Mouse (Mus musculus): Measurements from ENCODE around the gene Nup93.
A peak's percentile ranks its signal among the peaks of the same experiment; 100 is the strongest.
"Not testable (repeated sequence)": the region's sequence is repeated elsewhere in the genome, so short reads cannot be mapped to it uniquely, and the experiment has no call there.

Nup93 gene

DNA sequence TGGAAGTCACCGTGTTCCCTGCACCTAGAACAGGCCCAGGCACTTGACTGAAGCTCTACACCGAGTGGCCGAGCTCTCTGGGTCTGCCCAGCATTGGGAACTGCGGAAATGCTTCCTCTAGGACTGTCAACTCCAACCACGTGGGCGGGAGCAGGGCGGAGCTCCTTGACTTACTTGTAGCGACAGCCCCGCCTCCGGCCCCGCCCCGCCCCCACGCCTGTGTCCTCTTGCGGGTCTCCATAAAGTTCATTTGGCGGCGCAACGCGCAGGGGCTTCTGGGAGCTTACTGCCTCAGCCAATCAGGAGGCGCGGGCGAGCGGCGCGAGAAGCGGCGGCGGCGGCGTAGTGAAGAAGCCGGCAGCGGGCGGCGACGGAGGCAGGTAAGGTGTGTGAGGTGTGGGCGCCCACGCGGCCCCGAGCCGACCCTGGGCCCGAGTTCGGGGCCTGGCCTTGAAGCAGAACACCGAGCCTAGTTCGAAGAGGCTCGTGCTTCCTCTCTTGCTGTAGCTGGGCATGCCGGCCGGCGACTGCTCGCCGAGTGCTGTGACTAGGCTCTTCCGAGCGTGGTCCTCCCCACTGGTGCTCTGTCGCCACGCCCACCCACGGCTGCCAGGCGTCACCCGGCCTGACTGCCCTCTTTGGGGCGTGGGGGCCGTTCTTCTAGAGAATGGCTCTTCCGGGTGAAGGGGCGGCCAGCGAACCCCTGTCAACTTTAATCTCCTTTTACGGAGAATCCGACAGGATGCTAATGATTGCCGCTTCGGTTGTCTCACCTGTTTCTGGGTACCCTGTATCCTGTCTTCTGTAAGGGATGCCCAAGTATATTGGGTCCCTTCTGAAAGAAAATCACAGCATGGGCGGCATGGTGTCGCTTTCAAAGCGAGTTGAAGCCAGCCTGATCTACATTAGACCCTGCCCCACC is at the start of gene Nup93:
TSS of gene Nup93 (plus strand) at position 313 of the 922 bp plus-strand sequence.
- ATAC-seq (ENCODE audit: insufficient number of reproducible peaks, low FRiP score, low TSS enrichment) = peak; percentile 90

DNA sequence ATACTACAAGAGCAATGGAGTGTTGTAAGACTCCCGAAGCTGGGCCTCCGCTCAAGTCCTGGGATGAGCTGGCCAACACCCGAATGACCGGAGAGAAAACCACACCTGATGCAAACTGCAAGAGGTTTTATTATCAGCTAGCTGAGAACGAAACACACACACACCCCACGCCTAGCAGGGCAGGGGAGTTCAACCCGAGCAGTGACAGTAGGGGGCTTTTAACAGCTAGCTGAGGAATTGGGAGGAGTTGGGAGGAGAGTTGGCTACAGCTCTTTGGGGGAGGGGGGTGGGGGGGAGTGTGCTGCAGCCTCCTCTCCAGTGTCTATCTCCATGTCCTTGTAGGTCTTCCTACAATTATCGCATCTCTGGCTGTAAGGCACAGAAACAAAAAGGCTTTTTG is 48.6 kb upstream of the Nup93 start:
- not testable (repeated sequence) for ATAC-seq (ENCODE audit: insufficient number of reproducible peaks, low FRiP score, low TSS enrichment)

DNA sequence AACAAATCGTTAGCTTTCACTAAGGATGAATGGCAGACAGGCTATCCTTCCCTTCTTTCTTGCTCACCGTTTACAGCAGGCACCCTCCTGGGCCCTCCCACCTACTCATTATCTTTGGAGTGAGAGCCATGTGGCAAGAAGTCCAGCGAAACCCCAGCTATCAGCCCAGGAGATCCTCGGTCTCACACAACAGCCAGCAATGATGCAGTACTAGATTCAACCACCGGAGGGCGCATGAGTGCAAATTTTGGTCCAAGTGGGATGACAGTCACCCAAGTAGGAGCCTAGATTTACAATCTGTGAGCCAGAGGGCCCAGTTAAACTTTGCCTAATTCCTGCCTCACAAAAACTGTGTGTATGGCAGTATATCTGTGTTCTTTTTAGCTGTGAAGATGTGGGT is 47.1 kb upstream of the Nup93 start:
- ATAC-seq (ENCODE audit: insufficient number of reproducible peaks, low FRiP score, low TSS enrichment) = peak; percentile 77

DNA sequence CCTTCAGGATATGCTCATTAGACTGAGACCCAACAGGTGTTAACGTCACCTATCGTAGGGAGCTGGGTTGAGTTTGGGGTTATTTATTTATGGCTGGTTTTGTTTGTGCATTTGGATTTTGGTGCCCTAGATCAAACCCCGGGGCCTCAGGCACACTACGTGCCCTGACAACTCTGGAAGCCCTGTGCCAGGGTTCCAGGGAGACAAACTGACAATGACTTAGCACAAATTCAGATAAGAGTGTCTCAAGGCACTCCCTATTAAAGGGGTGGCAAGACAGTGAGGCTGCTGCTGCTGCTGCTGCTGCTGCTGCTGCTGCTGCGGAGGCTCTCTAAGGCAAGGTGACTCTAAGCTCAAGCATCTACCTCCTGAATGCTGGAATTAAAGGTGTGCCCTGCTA is 44.8 kb upstream of the Nup93 start:
- ATAC-seq (ENCODE audit: insufficient number of reproducible peaks, low FRiP score, low TSS enrichment) = no peak

DNA sequence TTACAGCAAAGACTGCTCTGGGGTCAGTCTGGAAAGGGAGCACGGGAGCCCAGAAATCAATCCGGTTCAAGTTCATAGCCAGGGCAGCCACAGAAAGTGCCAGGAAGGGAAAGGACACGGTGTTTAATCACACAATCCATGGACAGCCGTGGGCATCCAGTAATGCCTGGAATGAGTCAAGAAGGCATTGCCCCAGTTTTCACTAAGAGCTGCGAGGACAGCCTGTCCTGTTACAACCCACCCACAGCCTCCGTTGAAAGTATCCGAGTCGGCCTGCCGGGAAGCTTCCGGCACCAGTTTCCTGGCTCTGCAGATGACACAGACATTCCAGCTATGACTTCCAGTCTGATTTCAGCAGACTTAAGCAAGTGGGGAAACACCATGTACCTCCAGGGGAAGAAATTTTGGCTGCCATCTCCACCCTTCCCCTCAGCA is 43.0 kb upstream of the Nup93 start:
- ATAC-seq (ENCODE audit: insufficient number of reproducible peaks, low FRiP score, low TSS enrichment) = no peak

DNA sequence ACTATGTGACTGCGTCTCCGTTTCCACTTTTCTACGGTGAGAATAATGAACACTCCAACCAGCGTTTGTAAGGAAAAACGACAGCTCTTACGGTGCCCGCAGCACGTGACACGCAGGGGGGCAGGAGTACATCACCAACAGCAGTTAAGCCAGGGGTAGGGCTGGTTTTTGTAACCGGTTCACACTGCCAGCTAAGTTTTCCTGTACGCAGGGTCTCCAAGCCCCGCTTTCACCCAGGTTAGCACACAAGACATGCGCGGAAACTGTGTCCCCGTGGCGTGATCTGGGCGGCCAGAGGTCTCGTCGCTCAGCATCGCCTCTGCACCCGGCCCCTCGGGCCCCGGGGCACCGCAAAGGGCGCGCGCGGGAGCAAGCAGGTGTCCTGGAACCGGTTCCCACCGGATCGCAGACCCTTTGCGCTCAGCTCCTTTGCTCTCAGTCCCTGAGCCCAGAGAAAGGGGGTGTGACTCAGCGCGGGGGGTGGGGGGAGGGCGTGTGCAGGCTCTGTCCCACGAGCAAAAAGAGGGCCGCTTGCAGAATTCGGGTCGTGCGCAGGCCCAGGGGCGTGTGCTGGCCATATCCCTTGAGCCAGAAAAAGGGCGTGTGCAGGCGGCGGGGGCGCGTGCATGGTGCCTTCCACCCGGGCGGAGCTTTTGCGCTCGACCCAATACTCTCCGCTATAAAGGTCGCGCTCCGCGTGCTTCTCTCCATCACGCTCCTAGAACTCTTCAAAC is 42.1 kb upstream of the Nup93 start, which contains the start of gene Mt2:
TSS of gene Mt2 (plus strand) at position 590 of the 734 bp plus-strand sequence.
- peak; percentile 52; the same call in 1 of the 2 replicates for ATAC-seq (ENCODE audit: insufficient number of reproducible peaks, low FRiP score, low TSS enrichment)

DNA sequence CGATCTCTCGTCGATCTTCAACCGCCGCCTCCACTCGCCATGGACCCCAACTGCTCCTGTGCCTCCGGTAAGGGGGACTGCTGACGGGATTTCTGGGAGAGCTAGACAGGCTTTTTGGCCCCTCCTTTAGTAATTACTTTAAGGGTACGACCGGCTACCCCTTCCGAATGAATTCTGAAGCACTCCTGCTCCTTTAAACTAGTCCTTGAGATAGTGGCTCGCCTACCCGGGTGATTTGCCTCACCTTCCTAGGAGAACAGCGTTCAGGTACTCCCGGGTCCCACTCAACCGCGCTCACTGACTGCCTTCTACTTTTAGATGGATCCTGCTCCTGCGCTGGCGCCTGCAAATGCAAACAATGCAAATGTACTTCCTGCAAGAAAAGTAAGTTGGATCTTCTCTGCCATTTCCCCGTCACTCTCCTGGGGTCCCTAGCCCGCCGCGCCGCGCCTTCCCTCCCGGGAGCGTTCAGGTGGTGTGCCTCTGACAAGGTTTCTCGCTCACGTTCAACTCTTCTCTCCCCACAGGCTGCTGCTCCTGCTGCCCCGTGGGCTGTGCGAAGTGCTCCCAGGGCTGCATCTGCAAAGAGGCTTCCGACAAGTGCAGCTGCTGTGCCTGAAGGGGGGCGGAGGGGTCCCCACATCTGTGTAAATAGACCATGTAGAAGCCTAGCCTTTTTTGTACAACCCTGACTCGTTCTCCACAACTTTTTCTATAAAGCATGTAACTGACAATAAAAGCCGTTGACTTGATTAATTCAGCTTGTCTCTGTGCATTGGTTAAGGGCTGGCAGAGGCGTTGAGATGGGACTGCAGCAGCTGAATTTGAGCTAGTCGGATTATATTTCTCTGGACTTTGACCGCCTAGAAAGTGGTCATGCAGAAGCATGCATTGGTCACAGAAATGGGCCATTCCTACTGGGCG is 41.3 kb upstream of the Nup93 start:
- no peak for ATAC-seq (ENCODE audit: insufficient number of reproducible peaks, low FRiP score, low TSS enrichment)

DNA sequence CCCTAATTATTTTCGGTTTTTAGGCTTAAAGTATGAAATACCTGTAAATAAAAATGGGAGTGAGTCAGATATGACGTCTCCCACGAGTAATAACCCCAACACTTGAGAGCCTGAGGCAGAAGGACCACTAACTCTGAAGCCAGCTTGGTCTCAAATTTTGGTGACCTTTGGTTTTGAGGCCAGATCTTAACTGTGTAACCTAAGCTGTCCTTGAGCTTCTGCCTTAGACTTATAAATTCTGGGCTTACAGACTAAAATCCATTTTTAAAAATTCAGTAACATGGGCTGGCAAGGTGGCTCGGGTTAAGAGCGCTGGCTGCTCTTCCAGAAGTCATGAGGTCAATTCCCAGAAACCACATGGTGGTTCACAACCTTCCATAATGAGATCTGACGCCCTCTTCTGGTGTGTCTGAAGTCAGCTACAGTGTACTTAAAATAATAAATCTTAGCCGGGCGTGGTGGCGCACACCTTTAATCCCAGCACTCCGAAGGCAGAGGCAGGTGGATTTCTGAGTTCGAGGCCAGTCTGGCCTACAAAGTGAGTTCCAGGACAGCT is 40.4 kb upstream of the Nup93 start:
- ATAC-seq (ENCODE audit: insufficient number of reproducible peaks, low FRiP score, low TSS enrichment) = no peak

DNA sequence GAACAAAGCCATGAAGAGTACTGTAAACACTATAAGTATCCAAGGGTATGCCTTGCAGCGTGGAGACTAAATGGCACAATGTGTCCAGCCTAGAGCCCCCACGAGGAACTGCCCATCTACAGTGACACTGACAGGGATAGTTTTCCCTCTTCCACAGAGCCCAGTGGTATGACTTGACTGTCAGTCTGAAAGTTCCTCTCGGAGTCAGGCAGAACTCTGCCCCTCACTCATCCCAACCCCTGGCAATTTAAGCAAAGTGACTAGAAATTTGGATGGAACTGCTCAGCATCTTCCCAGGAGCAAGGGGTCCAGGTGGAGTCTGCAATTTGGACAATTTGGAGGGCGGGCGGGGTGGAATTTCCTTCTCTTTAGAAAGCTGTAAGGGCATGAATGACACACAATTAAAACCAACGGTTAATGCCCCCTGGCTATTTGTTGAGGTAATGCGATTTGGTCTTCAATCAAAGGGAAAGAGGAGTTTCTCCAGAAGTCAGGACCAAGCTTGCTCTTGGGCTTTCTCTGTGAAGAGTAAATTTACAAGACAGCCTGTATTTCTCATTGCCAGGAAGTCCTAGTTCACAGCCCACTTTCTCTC is 39.6 kb upstream of the Nup93 start:
- ATAC-seq (ENCODE audit: insufficient number of reproducible peaks, low FRiP score, low TSS enrichment) = no peak

DNA sequence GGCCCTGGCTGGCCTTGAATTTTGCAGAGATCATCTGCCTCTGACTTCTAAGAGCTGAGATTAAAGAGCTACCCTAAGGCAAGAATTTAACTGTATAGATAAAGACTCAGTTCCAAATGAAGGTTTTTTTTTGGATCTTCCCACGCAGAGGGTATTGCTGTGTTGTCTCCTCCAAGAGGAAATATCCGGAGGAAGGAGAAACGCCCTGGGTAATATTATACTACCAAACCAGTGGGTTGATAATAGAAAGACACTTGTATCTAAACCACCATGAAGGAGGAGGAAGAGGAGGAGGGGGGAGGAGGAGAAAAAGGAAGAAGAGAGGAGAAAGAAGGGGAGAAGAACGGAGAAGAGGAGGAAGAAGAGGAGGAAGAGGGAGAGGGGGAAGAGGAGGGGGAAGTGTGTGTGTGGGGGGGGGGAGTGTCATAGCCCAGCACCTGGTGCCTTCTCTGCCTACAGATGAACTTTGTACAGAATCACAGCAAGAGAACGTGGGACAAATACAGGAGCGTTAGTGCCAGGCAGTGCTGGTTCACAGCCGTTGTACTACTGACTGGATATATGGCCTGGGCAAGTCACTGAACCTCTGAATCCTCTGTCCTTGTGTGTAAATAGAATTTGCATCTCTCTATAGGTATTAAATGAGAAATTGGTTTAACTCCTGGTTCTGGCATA is 36.5 kb upstream of the Nup93 start:
- ATAC-seq (ENCODE audit: insufficient number of reproducible peaks, low FRiP score, low TSS enrichment) = no peak

DNA sequence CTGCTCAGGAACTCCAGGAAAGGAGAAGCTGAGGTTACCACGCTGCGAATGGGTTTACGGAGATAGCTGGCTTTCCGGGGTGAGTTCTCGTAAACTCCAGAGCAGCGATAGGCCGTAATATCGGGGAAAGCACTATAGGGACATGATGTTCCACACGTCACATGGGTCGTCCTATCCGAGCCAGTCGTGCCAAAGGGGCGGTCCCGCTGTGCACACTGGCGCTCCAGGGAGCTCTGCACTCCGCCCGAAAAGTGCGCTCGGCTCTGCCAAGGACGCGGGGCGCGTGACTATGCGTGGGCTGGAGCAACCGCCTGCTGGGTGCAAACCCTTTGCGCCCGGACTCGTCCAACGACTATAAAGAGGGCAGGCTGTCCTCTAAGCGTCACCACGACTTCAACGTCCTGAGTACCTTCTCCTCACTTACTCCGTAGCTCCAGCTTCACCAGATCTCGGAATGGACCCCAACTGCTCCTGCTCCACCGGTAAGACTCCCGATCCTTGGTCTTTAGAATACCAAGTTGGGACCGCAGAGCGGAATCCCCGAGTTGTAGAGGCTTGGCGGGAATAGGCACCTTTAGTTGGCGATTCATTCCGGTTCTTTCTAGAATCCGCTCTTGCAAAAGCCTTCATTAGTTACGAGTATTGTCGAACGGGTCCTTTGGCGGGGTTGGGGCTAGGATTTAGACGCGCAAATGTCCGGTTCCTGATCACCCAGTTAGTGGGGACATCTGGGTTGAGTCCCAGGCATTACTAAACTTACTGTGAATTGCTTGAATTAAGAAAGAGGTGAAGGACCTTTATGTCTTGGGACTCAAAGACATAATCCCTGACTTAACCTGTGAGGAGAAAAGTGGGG is 35.3 kb upstream of the Nup93 start, which contains the start of gene Mt1:
TSS of gene Mt1 (plus strand) at position 226 of the 856 bp plus-strand sequence.
- peak; percentile 59 for ATAC-seq (ENCODE audit: insufficient number of reproducible peaks, low FRiP score, low TSS enrichment)

DNA sequence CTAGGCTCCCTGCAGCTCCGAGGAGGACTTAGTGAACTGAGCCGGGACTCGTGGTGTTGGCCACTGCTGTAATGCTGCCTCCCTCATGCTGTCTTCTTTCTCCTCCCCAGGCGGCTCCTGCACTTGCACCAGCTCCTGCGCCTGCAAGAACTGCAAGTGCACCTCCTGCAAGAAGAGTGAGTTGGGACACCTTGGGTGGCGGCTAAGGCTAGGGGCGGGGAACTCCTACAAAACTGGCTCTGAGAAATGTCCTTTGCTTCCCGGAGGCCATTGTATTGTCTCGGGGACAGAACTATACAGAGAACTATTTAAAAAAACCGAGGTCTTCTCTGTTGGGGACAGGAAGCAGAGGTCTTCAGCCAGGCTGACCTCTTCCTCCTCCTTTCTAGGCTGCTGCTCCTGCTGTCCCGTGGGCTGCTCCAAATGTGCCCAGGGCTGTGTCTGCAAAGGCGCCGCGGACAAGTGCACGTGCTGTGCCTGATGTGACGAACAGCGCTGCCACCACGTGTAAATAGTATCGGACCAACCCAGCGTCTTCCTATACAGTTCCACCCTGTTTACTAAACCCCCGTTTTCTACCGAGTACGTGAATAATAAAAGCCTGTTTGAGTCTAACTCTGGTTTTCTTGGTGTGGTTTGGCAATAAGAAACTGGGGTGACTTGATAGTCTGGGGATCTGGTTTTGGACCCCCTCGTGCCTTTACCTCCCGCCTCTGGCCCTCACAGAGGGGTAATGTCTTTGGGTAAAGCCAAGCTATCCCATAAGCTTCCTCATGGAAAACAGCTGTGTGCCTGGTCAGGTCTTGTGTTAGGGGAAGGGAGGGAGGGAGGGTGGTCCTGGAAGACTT is 34.4 kb upstream of the Nup93 start:
- no peak for ATAC-seq (ENCODE audit: insufficient number of reproducible peaks, low FRiP score, low TSS enrichment)

DNA sequence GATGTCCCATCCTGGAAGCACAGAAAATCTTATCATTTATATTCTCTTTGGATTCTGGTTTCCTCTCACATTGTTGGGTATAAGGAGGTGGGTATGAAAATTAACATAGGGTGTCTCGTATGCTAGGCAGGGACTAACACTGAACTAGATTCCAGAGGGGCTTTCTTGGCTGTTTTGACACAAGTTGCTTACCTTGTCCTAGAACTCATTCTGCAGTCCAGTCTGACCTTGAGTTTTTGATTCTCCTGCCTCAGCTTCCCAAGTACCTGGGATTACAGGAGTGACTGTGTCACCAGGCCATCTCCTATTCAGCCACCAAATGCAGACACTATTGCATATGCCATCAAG is 33.8 kb upstream of the Nup93 start:
- no peak for ATAC-seq (ENCODE audit: insufficient number of reproducible peaks, low FRiP score, low TSS enrichment)

DNA sequence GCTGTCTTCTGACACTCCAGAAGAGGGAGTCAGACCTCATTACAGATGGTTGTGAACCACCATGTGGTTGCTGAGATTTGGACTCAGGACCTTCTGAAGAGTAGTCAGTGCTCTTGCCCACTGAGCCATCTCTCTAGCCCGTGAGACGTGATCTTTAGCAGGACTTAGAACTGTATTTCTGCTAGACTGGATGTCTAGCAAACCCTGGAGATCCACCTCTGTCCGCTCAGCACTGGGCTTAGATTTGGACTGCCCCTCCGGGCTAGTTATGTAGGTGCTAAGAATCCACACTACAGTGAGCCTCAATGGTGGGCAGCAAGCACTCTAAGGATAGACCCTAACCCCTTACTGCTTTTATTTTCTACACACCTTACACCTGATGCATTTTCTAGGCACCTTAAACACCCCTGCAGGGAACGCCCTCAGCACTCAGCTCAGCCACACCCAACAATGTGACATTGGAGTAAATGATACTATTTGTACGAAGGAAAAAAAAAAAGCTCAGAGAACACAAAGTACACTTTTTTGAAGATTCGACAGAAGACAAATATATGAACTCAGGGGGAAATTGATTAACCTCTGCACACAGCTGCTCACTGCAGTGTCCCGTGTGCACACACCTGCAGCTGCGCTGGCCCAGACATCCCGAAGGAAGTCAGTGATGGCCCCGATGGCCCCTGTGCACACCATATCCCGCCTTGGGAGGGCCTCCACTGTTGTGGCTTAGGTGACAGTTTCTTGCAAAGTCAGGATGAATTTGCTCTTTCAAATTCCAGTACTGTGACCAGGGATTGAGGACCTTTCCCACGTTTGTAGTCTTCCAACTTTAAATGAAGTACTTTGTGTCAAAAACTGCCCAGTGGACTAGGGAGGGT is 32.1 kb upstream of the Nup93 start:
- ATAC-seq (ENCODE audit: insufficient number of reproducible peaks, low FRiP score, low TSS enrichment) = no peak

DNA sequence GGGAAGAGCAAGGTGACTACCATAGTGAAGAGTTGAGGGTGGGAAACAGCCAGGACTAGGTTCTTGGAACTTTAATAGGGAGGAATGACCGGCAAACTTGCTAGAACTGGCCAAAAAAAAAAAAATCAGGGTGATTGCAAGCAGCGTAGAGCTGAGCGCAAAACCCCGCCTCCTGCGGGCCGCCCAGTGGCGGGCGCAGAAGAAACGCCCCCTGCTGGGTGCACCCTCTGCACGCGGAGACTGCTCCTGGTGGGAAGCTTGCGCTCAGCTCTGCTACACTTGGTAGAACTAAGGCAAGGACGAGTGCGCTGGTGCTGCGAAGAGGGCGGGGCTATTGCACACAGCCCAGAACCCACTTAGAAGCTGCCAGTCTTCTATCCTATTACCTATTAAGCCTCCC is 31.2 kb upstream of the Nup93 start:
- ATAC-seq (ENCODE audit: insufficient number of reproducible peaks, low FRiP score, low TSS enrichment) = no peak

DNA sequence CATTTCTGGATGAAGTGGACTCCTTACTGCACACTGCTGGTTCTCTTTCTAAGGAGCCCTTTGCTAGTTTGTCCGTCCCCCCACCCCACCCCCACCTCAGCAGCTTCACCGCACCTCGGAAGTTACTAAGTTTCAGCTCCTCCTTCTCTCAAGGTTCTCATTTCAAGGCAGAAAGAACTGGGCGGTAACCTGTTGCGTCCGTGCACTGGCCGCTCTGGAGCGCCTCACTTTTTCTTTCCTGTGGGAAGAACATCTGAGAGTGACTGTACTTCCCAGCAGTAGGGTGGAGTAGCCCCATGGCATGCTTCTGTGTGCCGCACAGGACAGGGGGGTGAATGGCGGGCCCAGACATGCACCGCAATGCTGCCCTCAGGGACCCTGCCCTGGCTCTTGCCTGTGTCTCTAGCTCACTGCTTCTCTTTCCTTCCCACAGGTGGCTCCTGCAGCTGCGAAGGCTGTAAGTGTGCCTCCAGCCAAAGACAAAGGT is 30.0 kb upstream of the Nup93 start:
- ATAC-seq (ENCODE audit: insufficient number of reproducible peaks, low FRiP score, low TSS enrichment) = no peak
